Mouse (Mus musculus) lung, postnatal 4 days (tissue): Measurements from ENCODE around the gene Chst8.

ENCODE experiments used
- DNase-seq, 2 experiments: peaks; one replicate each; pipeline ENCODE4 v3.0.0; 2021

Gene Chst8

DNA sequence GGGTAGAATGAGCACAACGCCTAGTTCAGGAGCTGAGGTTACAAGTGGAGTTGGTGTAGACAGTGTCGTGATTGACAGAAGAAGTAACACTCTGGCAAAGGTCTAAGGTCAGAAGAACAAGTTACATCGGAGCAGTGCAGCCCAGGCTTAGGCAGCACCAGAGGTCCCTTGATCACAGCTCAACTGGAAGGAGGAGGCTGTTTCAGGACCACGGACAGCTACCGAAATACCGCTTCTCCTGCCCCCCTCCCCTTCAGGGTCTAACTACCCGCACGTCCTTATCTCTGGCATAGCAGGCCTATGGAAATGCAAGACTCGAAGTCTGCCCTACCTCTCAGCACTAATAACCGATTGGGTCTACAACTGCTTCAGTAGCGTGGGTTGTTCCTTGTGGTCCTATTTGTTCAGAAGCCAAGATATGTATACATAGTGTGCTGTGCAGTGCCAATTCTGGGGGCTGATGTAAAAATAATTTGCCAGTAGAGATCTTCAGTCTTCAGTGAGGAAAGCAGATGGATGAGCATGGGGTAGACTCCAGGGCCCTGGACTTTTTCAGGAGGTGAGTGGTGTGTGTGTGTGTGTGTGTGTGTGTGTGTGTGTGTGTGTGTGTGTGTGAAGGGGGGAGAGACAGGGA, 109.7 kb downstream of the Chst8 start:
- peak in 1 of 2 experiments; percentile 53 for DNase-seq

GRCm38 (mm10) chr7:34699888-34700287, 112.6 kb downstream of the Chst8 start:
- DNase-seq = no peak

- no peak for DNase-seq
Observed at GRCm38 (mm10) chr7:34698221-34698620, 114.3 kb downstream of the Chst8 start.

DNA sequence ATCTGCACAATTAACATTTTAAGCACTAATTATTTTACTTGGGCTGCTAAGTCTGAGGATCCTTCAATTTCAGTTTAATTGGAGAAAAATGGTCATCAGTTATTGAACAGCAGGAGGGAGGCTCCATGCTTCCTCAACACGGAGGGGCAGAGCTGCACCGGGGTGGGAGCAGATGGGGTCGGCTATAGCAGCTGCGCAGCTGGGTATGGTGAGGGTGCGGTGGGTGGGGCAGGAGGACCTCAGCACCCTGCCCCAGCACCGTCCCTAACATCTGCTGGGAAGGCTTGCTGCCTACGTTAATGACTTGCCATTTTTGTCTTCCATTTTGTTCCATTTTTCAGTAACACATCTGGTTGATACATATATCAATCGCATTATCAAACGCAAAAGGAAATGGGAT, 116.4 kb downstream of the Chst8 start:
- no peak for DNase-seq

DNA sequence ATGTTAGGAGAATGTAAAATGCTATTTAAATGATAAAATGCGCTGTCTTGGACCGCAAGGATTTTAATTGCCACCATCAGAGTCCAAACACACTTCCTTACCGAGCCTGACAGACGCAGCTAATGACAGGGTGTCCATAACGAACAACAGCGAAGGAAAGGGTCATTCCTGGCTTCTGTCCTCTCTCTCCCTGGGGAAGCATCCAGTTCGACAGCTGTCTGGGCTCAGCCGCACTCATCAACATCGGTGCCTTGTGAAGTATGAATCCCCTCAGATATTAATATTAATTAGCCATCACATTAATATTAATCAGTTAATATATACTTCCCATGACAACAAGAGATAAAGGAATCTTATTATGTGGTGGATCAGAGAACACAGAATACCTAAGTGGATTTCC, 117.6 kb downstream of the Chst8 start:
- peak; percentile 55 to 88 for DNase-seq

- DNase-seq = no peak
Observed at GRCm38 (mm10) chr7:34693916-34694315, 118.6 kb downstream of the Chst8 start.

- DNase-seq = peak in 1 of 2 experiments; percentile 32
Observed at GRCm38 (mm10) chr7:34693072-34693471, 119.4 kb downstream of the Chst8 start.

DNA sequence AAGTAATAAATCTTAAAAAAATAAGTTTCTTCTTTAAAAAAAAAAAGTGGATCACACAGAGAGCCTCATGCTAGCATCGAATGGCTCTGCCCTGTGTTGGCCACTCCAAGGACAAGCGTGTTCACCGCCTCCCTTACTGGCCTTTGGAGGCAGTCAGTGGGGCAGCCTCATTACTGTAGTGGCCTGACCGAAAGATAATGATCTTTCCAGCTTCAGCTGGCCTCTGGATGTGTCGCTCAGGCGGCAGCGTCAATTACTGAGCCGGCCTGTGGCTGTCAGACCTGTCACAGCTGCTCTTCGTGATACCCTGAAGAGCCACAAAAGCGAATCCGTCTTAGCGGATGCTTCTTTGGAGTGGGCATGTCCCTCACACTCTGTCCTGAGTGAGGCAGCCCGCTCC, 122.4 kb downstream of the Chst8 start:
- peak in 1 of 2 experiments; percentile 28 for DNase-seq

- peak in 1 of 2 experiments; percentile 28 for DNase-seq
Observed at GRCm38 (mm10) chr7:34689028-34689427, 123.5 kb downstream of the Chst8 start.

- DNase-seq = no peak
Observed at GRCm38 (mm10) chr7:34685801-34686200, 126.7 kb downstream of the Chst8 start.

DNA sequence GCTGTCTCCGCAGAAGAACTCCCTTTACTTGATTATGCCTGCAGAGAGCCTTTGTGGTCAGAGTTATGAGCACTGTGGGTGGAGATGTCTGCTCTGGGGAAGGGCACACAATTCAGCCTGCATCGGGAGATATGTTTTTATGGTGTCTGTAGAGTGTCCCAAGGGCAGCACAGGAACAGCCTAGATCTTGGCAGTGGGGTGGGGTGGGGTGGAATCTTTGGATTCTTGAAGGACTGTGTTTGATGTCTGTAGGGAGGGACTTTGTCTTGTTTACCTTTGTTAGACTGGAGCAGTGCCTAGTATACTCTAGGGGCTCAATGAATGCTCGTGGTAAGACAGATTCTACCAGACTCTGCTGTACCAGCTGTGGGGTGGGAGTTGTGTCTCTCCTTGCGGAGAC, 127.3 kb downstream of the Chst8 start:
- no peak for DNase-seq

GRCm38 (mm10) chr7:34680771-34681421, 131.6 kb downstream of the Chst8 start:
- DNase-seq = no peak

DNA sequence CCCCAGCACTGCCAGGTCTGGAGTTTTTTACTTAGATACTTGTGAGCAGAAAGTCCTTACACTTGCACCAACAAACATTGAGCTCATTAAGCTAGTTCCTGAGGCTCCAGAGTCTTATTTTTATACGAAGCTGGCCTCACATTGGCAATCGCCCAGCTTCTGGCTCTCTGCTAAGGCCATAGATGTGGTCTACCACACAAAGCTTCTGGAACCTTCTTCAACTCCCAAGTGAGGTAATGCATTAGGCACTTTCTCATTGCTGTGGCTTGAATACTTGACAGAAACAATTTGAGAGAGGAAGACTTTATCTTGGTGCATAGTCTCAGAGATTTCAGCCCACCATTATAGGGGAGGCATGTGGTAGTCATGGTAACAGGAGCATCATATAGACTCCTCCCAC, 132.6 kb downstream of the Chst8 start:
- DNase-seq = no peak

GRCm38 (mm10) chr7:34675831-34676514, 136.5 kb downstream of the Chst8 start:
- DNase-seq = peak; percentile 71 to 83

- no peak for DNase-seq
Observed at GRCm38 (mm10) chr7:34675120-34675790, 137.3 kb downstream of the Chst8 start.

- DNase-seq = no peak
Observed at GRCm38 (mm10) chr7:34672916-34673315, 139.6 kb downstream of the Chst8 start.

DNA sequence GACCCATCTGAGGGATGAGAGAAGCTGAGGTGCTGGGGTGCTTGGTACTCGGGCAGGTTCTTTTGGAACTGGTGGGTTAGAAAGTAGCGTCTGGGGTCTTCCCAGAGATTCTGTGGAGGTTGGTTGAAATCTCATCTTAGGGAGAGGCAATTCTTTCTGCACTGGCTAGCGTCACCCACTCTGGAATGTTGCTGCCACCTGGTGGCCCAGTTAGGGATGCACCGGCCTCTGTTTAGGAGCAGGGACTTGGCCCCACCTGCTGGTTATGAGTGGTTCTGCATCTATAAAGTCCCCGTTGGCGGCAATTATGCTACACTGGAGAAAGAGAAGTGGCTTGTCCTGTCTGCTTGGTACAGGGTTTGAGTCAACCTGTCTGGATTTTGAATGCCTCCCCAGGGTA, 140.6 kb downstream of the Chst8 start:
- peak; percentile 79 to 91 for DNase-seq

GRCm38 (mm10) chr7:34670778-34671177, 141.7 kb downstream of the Chst8 start:
- no peak for DNase-seq

DNA sequence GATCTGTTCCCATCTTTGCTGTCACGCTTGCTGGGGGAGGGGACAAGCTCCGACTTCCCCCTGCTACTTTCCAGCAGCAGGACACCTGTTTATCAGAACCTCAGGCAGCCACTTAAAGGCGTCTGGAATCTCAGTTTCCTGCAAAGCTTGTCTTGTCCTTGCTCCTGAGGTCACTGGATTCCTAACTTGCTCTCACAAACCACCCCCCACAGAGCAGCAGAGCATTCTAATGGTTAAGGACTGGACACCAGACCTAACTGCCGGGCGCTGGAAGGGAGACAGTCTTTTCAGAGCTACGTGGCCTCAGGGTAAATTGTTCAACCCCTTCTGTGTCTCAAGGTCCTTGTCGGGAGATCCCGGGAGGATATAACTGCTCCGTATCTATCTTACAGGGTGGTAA, 143.2 kb downstream of the Chst8 start:
- DNase-seq = no peak

DNA sequence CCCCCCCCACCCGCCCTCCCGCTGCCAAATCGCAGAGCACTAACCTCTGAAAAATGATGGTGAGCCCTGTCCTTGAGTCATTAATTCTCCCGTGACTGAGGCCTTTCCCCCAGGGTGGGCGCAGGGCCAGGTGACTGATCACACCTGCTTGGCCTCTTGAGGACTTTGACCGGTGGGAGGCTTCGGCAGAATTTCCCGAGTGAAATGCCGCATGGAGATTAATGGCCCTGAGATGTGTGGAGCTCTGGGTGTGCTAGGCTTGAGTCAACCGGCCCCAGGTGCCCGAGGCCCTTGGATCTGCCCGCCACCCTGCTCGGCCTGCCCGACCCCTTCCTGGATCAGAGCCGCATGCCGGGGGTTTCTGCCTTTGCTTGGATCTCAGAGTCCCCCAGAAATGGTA, 144.6 kb downstream of the Chst8 start:
- DNase-seq = no peak

- no peak for DNase-seq
Observed at GRCm38 (mm10) chr7:34663145-34663544, 149.4 kb downstream of the Chst8 start.

GRCm38 (mm10) chr7:34662227-34662626, 150.3 kb downstream of the Chst8 start:
- DNase-seq = no peak

DNA sequence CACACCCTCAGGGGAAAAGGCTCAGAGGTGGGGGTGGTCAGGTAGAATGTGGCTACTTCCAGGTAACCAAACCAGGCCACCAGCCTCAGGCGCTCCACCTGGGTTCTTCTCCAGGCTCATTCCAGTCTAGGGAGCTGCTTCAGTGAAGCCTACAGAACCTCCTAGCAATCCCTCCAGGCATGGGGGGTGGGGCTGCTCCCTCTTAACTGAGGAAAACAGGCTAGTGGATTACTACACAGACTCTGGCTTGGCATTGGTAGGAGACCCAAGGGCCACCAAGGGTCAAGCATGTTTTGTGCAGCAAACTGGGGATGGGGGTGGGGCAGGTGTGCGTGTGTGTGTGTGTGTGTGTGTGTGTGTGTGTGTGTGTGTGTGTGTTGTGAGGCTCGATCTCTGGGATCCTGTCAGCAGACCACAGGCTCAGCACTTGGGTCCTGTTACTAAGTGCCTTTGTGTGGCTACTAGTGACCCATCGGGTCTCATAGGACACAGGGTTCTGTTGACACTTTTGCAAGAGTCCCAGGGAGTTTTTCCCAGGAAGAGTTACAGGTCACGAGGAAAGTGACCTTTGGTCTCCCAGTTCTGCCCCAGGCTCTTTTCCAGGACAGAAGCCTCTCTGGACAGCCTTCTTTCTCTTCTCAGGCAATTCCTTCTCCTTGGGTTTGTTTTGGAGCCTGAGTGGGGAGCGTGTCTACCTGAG, 153.0 kb downstream of the Chst8 start:
- no peak for DNase-seq
